ENCODE assay signal across 8 mouse cellular contexts in genomic region chr1:138328320-138328719, GRCm38 (mm10). TPM values are rescaled to one million over a fixed set of nuclear protein-coding genes. Genes with fewer than 3 reads are reported as not detected.
A peak's percentile ranks its signal among the peaks of the same experiment; 100 is the strongest.
DNase-seq lines count a peak whose midpoint lies in the region; ATAC-seq and TF ChIP-seq lines count a peak whose summit lies in the region.

No protein-coding gene starts in this region.

- no peak overlapping the region for H3K9ac ChIP-seq in intestine, postnatal 0 days (ENCODE audit: low read depth, low read length)
- H3K9ac ChIP-seq in midbrain, embryonic 16.5 days (ENCODE audit: low read depth, low read length) = no peak overlapping the region

- H3K27me3 ChIP-seq in thymus, adult 2 months (ENCODE audit: control insufficient read depth, insufficient read depth, low read length) = no peaks in the 10 kb centered on the region
- H3K27me3 ChIP-seq in intestine, postnatal 0 days (replicated peaks; ENCODE audit: control insufficient read depth, insufficient read depth, low read length) = no peaks in the 10 kb centered on the region
- H3K27me3 ChIP-seq in midbrain, embryonic 16.5 days (ENCODE audit: control insufficient read depth, insufficient read depth, low read depth, low read length) = no peaks in the 10 kb centered on the region

- WGBS in thymus, adult 2 months = 21% methylated on average over 12 of the region's 12 CpGs
- 16% methylated on average over 12 of the region's 12 CpGs for WGBS in intestine, postnatal 0 days
- 7% methylated on average over 12 of the region's 12 CpGs for WGBS in midbrain, embryonic 16.5 days

- TF ChIP-seq CTCF in thymus, adult 2 months (IDR thresholded peaks at IDR 0.05; ENCODE audit: borderline replicate concordance, control insufficient read depth, extremely low read depth, insufficient read depth, low read length, poor library complexity) = no peak
- no peak for TF ChIP-seq CTCF in embryonic fibroblast, embryonic 13.5 days (IDR thresholded peaks at IDR 0.05; ENCODE audit: borderline replicate concordance, insufficient read depth, low read length)
- TF ChIP-seq CTCF in intestine, postnatal 0 days (IDR thresholded peaks at IDR 0.05; ENCODE audit: low read depth) = peak; percentile 79

- H3K4me1 ChIP-seq in thymus, adult 2 months (replicated peaks; ENCODE audit: control insufficient read depth, insufficient read depth, low read length) = no peaks in the 10 kb centered on the region
- peaks cover 13% of the 10 kb centered on the region for H3K4me1 ChIP-seq in embryonic fibroblast, embryonic 13.5 days (ENCODE audit: control insufficient read depth, insufficient read depth, low read length)
- no peaks in the 10 kb centered on the region for H3K4me1 ChIP-seq in intestine, postnatal 0 days (replicated peaks; ENCODE audit: control insufficient read depth, insufficient read depth, low read length)
- H3K4me1 ChIP-seq in midbrain, embryonic 16.5 days (ENCODE audit: control insufficient read depth, insufficient read depth, low read length) = peaks cover 20% of the 10 kb centered on the region

- H3K4me2 ChIP-seq in intestine, postnatal 0 days (replicated peaks; ENCODE audit: low read depth) = no peak overlapping the region; the same call in 1 of the 2 replicates
- peak overlapping the region; percentile 50 for H3K4me2 ChIP-seq in midbrain, embryonic 16.5 days (ENCODE audit: low read length)

- H3K4me3 ChIP-seq in thymus, adult 2 months (ENCODE audit: control insufficient read depth, insufficient read depth, low read length) = no peak overlapping the region
- no peak overlapping the region for H3K4me3 ChIP-seq in embryonic fibroblast, embryonic 13.5 days (ENCODE audit: insufficient read depth, low read length)
- H3K4me3 ChIP-seq in intestine, postnatal 0 days (ENCODE audit: low read depth, low read length) = no peak overlapping the region
- H3K4me3 ChIP-seq in midbrain, embryonic 16.5 days (ENCODE audit: low read depth, low read length) = peak overlapping the region; percentile 23; the same call in 1 of the 2 replicates

- no peaks in the 10 kb centered on the region for H3K36me3 ChIP-seq in thymus, adult 2 months (ENCODE audit: control insufficient read depth, insufficient read depth, low read length)
- H3K36me3 ChIP-seq in intestine, postnatal 0 days (ENCODE audit: control insufficient read depth, insufficient read depth) = no peaks in the 10 kb centered on the region
- H3K36me3 ChIP-seq in midbrain, embryonic 16.5 days (ENCODE audit: control insufficient read depth, insufficient read depth, low read length) = no peaks in the 10 kb centered on the region

- no peak overlapping the region for H3K27ac ChIP-seq in thymus, adult 2 months (ENCODE audit: control insufficient read depth, insufficient read depth, low read length)
- H3K27ac ChIP-seq in embryonic fibroblast, embryonic 13.5 days (ENCODE audit: insufficient read depth, low read length) = peak overlapping the region; percentile 93
- no peak overlapping the region for H3K27ac ChIP-seq in intestine, postnatal 0 days (ENCODE audit: low read depth, low read length)
- peak overlapping the region; percentile 75 for H3K27ac ChIP-seq in midbrain, embryonic 16.5 days (ENCODE audit: low read length)

- TF ChIP-seq POLR2A in thymus, adult 2 months (IDR thresholded peaks at IDR 0.05; ENCODE audit: control insufficient read depth, extremely low read depth, insufficient read depth, low read length, poor library complexity) = no peak
- no peak for TF ChIP-seq POLR2A in embryonic fibroblast, embryonic 13.5 days (IDR thresholded peaks at IDR 0.05; ENCODE audit: low read depth, low read length)

- no peak for DNase-seq in frontal cortex, postnatal 25 days (ENCODE audit: low spot score in 2 of 2)
- DNase-seq in thymus, adult 2 months = peak; percentile 22
- no peak for DNase-seq in thymus, postnatal 4 days
- no peak for DNase-seq in spleen, adult 12 weeks (ENCODE audit: low spot score)

- H3K9me3 ChIP-seq in intestine, postnatal 0 days (ENCODE audit: control insufficient read depth) = no peaks in the 10 kb centered on the region
- H3K9me3 ChIP-seq in midbrain, embryonic 16.5 days (replicated peaks; ENCODE audit: control insufficient read depth, low read length, poor library complexity, severe bottlenecking) = no peaks in the 10 kb centered on the region

- peak; percentile 89 for ATAC-seq in frontal cortex, adult (ENCODE audit: low TSS enrichment)
- ATAC-seq in intestine, postnatal 0 days = no peak
- peak; percentile 78 for ATAC-seq in midbrain, embryonic 16.5 days

RNA-seq across cellular contexts. Expression of gene Atp6v1g3, which starts 54.8 kb away (rescaled TPM):
- 0.07 TPM in 1 of 2 replicates, not detected in the other for polyA plus RNA-seq in thymus, adult 2 months (2012; rRNA removed)
- not detected in 2 replicates for polyA plus RNA-seq in embryonic fibroblast, embryonic 13.5 days (2011; ENCODE audit: insufficient read length, low read depth, missing spikeins)
- not detected in 2 replicates for polyA plus RNA-seq in intestine, postnatal 0 days (2015; fragmentation: Nextera tagmentation; extraction: Ambion mirVana)
- polyA plus RNA-seq in midbrain, embryonic 16.5 days (2015; fragmentation: Nextera tagmentation; extraction: Ambion mirVana) = not detected in 2 replicates

Comparison
In these comparisons a context has a peak if more than half of its experiments do, and no peak if none do; other contexts are left out.
1. H3K27ac ChIP-seq: peak in embryonic fibroblast, embryonic 13.5 days (single experiment) and midbrain, embryonic 16.5 days (single experiment); none in thymus, adult 2 months (single experiment) and intestine, postnatal 0 days (single experiment).